Mouse (Mus musculus): ENCODE measurements around the gene Arhgap9. TPM values are rescaled to one million over a fixed set of nuclear protein-coding genes. Genes with fewer than 3 reads are reported as not detected.

Arhgap9 gene
- total RNA-seq, 2 experiments from 2014 or later, result 4.0 to 5.4 TPM

DNA sequence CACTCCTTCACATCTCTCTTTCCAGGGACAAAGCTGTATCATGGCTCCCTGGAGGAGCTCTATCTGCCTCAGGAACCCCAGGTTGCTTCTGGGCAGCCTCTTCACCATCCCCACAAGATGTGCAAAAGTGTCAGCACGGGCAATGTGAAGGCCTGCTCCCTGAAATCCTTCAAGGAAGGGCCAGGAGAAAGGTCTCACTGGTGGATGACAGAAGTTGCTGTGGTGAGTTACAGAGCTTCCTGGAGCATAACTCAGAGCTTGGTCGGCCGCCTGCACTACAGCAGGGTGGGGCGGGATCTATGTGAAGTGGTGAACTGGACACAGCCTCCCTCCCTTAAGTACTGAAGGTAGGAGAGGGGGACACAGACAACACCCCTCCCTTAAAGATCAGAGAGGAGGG, 905 bp downstream of the Arhgap9 start:
- DNase-seq, result no peak

DNA sequence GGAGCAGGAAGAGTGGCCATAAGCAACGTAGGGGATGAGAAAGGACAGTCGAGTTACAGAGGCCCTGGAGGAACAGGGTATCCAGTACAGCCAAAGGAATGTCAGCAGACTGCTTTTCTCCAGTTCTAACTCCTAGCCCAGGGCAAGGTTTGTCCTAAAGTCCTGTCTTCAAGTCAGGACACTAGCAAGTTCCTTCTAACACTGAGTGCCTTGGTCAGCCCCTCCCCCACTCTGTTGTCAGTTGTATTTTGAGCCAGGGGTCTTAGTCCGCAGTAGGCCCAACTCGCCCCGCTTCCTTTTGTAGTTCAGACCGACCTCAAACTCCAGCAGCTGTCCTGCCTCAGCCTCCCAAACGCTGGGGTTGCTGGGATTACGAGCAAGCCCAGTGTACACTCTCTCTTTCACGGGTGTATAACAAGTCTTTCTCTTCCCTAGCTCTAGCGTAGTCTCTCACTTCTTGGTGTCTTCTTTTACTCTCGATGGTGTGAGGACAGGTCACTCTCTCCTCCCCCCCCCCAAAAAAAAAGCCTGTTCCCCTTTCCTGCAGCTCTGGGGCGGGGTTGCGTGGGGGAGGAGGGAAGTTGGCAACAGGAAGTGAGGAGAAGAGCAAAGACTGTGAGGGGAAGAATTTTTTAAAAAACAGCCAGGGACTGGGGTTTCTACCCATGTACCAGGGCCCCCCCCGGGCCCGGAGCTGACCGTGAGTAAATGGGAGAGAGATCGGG, 1.5 kb downstream of the Arhgap9 start:
- peak; percentile 38 to 68 for DNase-seq

DNA sequence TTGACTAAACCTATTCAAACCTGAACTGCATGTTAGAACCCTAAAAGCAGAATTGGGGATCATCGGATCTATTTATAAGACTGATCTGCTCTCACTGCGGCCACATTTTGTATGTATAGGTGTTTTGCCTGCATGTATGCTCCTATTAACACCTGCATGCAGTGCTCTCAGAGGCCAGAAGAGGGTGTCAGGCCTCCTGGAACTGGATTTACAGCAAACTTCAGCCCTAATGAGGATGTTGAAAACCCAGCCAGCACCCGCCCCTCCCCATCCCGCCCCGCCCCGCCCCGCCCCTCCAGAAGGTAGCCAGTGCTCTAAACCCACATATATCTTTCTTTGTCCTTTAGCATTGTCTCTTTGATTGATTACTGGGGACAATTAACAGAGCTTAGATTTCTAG, 2.7 kb downstream of the Arhgap9 start:
- DNase-seq, result peak; percentile 47 to 58

DNA sequence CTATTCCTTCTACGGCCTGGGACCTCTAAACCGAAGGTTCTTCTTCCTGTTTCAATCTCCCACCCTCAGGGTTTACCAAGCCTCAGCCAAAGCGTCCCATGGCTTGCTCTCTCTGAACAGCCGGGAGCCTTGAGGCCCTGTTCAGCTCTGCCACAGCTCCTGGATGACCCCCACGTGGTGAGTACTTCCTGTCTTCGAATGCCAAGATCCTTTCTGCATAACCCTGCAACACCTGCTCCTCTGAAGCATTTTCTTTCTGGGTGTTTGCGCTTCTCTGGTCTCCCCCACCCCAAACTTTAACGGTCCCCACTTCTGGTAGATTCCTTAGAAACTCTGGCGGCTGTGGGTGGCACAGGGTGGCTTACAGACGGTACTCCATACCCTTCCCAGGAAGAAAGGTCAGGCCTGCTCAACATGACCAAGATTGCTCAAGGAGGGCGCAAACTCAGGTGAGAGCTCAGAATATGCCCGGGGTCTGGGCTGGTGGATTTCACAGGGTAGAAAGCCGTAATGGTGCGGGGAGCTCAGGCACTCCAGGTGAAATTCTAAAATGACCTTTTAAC, 3.8 kb downstream of the Arhgap9 start:
- DNase-seq, result no peak

DNA sequence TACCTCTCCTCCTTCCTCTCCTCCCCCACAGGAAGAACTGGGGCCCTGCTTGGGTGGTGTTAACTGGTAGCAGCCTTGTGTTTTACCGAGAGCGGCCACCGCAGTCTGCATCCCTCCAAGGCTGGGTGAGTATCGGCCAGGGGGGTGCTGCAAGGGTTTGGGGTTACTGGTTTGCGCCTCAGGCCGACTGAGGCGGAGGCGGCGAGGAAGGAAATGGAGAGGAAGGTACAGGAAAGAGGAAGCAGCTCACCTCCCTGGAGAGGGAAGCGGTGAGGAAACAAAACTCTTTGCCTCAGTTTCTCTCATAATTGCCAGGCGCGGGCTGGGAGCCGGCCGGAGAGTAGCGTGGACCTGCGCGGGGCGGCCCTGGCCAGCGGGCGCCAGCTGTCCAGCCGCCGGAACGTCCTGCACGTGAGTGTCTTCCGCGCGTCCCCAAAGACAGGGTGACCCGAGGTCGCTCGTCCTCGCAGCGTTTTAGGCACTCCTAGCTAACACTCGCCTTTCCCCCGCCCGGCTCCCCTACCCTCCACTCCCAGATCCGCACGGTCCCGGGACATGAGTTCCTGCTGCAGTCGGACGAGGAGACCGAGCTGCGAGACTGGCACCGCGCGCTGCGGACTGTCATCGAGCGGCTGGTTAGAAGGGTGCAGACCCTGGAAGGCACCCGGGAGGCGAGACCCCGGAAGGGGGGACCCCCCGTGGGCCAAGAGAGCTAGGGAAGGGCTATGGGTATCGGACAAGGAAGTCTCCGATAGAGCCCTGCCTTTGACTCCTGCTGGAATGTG, 4.4 kb downstream of the Arhgap9 start:
- DNase-seq, result peak in 1 of 2 experiments; percentile 60

DNA sequence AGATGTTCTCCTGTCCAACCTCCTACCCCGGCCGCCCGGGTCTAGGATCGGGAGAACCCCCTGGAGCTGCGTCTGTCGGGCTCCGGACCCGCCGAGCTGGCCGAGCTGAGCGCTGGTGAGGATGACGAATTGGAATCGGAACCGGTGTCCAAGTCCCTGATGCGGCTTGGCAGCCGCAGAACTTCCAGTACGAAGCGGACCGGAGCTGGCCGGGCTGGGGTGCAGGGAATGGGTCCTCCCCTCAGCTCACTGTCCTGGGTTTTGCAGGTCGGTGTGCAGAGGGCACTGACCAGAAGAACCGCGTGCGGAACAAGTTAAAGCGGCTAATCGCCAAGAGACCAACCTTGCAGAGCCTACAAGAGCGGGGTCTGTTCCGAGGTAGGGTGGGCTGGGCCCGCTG, 5.1 kb downstream of the Arhgap9 start:
- peak; percentile 41 to 53 for DNase-seq

DNA sequence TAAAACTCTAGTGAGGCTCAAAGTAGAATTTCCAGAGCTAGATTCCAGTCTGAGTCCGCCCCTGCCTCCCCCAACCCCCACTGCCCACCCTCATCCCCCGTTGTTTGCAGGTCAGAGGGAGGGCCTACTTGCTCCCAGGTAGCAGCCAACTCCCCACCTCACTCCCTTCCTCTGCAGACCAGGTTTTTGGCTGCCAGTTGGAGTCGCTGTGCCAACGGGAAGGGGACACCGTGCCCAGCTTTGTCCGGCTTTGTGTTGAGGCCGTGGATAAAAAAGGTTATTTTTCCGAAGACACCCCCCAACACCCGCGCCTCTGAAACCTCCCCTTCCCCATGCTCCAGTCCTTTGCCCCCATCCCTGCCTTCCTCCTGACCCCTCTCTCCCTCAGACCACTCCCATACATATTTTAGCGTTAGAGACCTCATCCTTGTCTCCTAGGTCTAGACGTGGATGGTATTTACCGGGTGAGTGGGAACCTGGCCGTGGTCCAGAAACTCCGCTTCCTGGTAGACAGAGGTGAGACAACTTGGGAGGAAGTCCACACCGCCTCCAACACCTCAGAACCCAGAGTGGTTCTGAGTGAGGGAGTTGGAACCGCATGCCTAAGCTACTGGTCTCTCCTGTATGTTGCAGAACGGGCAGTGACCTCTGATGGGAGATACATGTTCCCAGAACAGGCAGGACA, 5.8 kb downstream of the Arhgap9 start:
- DNase-seq, result no peak

DNA sequence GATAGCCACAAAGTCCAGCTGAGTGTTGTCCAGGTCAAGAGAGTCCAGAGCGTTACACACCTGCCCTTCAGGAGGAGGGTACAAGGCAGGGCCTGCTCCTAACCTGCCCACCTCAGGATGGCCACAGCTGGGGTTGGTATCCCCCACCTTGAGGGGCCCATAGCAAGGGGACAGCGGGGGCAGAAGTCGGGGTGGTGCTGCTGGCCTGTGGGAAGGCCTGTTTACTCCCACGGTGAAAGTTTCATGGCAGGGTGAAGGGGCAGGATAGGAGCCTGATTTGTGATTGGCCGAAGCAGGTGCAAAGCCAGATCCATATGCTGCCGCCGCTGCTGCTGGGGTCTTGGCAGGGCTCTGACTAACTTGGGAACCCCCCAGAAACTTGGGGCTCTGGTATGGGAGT, 8.4 kb downstream of the Arhgap9 start:
- DNase-seq, result no peak

DNA sequence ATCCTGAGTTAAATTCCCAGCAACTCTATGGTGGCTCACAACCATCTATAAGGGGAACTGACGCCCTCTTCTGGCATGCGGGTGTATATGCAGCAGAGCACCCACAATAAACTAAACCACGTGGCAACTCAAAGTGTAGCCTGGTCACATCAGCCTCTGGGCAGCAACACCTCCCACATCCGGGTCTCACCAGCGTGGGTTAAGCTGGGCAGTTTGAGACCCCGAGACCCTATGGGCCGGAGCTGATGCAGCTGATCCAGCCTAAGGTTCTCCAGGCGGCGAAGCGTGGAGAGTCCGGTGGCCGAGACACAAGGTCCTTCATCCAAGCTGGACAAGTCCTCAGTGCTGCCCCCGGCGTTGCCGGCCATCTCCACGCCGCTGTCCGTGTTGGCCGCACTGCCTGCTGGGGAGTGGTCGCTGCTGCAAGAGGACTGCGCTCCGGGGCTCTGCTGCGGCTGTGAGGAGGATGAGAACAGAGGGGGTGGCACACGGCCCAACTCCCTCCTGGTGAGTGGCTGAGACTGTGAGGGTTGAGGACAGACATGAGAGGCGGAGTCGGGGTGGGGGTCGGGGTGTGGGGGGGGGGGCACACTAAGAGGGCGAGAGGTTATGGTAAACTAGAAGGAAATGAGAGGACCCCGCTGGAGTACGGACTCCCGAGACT, 10.6 kb downstream of the Arhgap9 start:
- no peak for DNase-seq

DNA sequence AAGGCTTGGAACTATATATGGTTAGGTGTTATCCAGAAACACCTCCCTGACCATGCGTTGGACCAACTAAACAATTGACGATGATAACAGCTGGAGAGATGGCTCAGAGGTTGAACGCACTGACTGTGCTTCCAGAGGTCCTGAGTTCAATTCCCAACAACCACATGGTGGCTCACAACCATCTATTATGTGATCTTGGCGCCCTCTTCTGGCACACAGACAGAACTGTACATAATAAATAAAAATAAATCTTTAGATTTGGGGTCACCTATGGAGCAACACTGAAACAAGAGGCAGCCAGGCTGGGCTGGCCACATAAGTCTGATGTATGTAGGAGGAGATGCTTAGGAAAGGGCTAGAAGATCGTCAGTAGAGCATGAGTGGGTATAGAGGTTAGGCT, 11.4 kb downstream of the Arhgap9 start:
- no peak for DNase-seq

DNA sequence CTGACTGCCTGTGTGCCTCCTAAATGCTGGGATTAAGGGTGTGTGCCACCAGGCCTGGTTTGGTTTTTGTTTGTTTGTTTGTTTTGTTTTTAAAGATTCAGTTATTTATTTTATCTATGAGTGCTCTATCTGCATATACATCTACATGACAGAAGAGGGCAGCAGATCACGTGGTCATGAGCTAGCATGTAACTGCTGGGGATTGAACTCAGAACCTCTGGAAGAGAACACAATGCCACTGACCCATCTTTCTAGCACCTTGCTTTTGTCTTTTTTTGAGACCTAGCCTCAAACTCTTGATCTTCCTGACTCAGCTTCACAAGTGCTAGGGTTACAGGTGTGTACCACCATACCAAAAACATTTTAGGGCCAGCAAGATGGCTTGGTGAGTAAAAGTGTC, 13.5 kb downstream of the Arhgap9 start:
- DNase-seq, result no peak

DNA sequence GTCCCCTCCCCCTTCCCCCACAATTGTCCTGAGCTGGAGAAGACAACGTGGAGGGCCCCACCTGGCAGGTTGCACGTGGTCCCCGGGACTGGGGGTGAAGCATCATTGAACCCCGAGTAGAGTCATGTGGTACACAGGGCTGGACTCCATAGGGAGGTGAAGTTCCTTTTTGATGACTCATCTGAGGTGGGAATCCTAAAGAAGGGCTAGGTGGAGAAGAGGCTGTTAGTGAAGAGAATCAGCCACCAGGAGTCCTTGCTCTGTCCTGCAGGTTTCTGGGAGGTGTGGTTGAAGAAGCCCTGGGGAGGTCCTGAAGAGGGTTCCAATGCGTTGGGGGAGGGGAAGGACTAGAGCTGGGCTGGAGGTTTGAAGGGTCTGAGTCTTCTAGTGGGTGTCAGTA, 15.2 kb downstream of the Arhgap9 start:
- no peak for DNase-seq

DNA sequence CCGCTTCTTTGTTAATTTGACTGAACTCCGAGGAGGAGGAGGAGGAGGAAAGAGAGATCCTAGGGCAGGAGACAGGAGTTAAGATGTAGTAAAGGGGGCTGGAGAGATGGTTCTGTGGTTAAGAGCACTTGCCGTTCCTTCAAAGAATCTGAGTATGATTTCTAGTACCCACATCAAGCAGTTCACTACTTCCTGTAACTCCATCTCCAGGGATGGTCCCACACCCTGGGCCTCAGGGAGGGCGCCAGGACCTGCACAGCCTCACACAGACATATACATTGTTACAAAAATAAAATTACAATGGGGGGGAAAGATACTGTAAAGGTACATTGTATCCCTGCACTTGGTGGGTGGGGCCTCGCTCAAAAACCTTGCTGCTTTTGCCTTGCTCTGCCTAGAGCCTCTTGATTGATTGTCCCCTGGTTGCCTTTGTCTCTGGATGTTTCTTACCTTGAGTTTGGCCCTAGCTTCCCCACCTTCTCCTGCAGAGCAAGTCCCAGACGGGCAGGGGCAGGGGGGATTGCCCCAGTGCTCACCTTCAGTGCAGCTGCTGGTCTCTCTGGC, 15.9 kb downstream of the Arhgap9 start:
- DNase-seq, result no peak

DNA sequence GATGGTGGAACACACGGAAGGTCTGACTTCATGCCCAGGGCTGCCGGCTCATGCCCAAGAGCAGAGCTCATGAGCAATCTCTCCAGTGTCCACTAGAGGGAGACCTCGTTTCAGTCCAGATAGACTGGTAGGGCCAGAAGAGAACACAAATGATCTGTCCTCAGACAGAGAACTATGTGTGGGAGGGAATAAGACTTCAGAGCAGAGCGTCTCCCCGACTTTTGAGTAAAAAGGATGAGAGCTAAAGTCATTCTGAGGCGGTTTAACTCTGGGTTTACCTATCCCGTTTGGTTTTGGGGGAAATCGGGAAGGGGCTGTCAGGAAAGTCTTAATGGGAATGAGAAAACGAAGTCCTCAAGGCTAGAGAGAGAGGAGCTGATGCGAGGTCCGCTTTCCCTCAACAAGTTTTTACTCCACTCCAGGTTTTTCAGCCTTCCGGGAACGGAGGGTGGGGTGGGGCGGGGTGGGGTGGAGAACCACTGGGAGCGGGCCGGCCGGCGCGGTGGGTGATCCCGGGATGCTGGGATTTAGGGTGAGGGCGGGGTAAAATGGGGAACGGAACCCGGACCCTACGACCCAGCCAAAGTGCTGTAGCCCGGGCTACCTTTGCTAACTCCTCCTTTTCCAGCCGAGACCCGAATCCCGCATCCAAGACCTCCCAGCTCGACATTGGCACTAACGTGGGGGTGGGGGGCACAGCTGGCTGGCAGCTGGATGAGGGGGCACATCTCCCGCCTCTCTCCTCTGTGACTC, 17.3 kb downstream of the Arhgap9 start:
- DNase-seq, result peak; percentile 91 to 92

DNA sequence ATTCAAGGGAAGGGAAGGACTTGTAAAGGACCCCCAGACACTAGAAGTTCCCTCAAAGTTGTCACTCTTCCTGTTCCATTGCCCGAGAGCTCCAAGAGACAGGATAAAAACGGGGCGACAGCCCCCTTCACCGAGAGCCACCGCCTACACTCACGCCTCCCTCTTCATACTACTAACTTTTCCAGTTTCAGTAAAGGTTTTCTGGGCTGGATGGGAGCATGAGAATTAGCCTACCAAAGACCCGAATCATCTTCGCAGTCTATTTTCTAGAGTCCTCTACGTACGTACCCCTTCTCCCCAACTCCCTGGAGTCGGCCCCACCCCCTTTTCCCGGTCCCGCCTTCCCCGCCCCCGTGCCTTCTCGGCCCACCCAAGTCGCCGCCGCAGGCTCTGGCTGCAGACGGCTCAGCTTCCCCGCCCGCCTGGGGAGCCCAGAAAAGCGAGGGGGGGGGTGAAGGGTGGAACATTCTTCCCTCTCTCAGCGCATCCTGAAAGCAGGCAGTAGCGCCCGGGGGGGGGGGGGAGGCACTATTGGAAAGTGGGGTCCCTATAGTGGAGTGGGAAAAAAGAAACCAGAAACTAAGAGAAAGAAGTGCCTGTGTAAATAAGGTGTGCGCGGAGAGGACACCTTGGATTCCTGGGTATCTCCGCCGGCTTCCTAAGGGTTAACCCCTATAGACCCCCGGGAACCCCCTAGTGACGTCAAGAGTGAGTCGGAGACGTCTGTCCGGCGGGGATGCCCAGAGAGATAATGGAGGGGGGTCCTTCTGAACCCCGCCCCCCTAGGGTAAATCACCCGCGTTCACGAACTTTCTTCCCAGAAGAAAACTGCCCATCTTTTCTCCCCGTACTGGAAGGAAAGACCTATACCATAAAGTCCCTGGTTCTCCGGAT, 18.2 kb downstream of the Arhgap9 start:
- peak; percentile 63 to 67 for DNase-seq

DNA sequence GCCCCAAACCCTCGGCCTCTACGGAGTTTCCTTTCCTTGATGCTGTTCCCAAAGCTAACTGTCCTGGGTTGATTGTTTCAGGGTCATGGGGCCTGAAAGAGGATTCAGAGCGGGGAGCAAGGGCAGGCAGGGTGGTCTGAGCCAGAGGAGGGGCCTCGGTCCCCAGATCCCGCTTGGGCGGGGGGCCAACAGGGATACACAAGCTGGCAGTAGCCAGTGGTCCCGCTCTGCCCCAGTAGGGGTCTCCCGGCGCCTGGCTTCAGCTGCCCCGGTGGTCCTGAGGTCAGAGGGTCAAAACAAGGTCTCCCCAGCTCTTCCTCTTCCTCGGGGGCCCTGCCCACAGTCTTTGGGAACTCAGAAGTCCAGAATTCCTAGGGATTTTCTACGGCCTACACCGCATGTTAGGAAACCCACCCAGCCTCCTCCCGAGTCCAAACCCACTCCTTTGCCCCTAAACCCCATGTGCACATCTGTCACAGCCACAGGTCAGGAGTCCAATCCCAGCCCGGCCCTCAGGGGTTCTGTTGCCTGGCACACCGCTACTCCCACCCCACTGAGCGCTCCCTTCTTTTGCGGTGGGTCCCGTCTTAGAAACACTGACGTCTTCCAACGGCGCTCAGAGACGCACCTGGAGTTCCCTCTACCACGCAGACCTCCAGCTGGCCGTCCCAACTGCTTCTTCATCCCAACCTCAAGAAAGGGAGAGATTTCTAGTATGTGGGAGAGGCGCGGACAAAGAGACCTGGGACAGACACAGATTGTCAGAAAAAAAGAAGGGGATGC, 19.0 kb downstream of the Arhgap9 start:
- DNase-seq, result peak in 1 of 2 experiments; percentile 36

DNA sequence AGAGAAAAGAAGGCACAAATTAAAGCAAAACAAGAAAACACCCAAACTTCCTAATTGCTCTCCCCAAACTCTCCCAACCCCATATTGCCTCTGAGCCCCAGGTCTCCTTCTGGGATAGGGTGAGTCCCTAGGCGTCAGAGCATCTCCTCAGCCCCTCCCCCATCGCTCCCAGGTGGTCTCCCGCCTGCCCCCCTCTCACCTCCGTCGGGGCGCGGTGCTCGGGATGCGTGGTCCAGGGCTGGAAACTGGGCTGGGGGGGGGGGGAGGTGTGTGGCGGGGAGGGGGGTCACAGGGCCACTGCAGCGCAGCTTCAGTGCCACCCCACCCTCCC, 19.6 kb downstream of the Arhgap9 start:
- DNase-seq, result no peak

DNA sequence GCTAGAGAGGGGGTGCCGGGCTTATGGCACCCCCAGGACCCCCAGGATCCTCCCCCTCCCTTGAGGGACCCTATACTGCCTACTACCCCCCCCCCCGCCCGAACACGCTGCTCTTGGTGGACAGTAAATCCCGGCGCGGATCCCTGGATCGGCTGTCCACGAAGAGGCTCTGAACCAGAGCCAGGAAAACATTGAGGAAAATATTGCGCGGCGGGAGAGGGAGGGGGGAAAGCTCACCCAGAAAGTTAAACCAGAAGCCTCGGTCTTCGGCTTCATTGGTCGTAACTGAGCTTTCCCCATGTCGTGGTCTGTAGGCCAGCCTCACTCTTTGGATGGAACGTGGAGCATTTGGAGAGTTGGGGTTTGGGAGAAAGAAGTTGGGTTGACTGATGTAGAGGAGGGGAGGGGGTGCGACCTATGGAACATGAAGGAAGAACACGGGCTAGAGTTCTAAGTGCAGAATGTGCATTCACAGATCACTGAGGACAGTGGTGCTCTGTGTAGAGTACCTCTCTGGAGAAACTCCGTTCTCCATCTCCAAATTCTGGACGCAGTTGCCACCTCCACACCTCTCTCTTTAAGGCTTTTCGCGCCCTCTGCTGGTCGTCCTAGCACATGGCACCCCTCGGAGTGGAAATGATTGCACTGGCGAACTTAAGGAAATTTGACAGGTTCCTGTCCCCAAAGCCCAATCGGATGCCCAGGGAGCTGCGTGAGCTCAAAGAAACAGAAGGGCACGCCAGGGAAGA, 20.3 kb downstream of the Arhgap9 start, which contains the start of gene Gli1:
Gene Gli1, minus strand, starts transcription at position 84 of the 749 bp plus-strand sequence.
- DNase-seq, result peak; percentile 85 to 96
